Mouse (Mus musculus) neural tube, embryonic 15.5 days (tissue): ENCODE measurements around the gene Scn3a. TPM values are rescaled to one million over a fixed set of nuclear protein-coding genes. Genes with fewer than 3 reads are reported as not detected.

Source experiments
- ATAC-seq: fragments of 200-750 bp; cut with Nextera tagmentation; 2 replicates; pipeline ENCODE4 v1.8.0; 2017; ENCODE audit warnings: mild to moderate bottlenecking, moderate TSS enrichment, moderate library complexity; ENCODE audit not compliant: low FRiP score
- H3K27ac ChIP-seq: fragments of 300-500 bp; sonication (generic); replicated peaks from 2 replicates; pipeline ENCODE4 v1.5.1; 2015; ENCODE audit warnings: mild to moderate bottlenecking, inconsistent platforms
- H3K27me3 ChIP-seq: fragments of 300-500 bp; sonication (generic); replicated peaks from 2 replicates; pipeline ENCODE4 v1.6.1; 2015; ENCODE audit warnings: inconsistent platforms
- H3K36me3 ChIP-seq: fragments of 300-500 bp; sonication (generic); 2 replicates; pipeline ENCODE4 v1.6.1; 2015; ENCODE audit warnings: inconsistent platforms
- H3K4me1 ChIP-seq: fragments of 300-500 bp; sonication (generic); 2 replicates; pipeline ENCODE4 v1.6.1; 2015; ENCODE audit warnings: inconsistent platforms
- H3K4me2 ChIP-seq: fragments of 300-500 bp; sonication (generic); 2 replicates; pipeline ENCODE4 v1.6.1; 2015; ENCODE audit warnings: inconsistent platforms, mild to moderate bottlenecking, moderate library complexity
- H3K4me3 ChIP-seq: fragments of 300-500 bp; sonication (generic); replicated peaks from 2 replicates; pipeline ENCODE4 v1.5.1; 2015; ENCODE audit warnings: mild to moderate bottlenecking, inconsistent platforms
- H3K9ac ChIP-seq: fragments of 300-500 bp; sonication (generic); replicated peaks from 2 replicates; pipeline ENCODE4 v1.6.1; 2015; ENCODE audit warnings: mild to moderate bottlenecking, inconsistent platforms
- H3K9me3 ChIP-seq: fragments of 300-500 bp; sonication (generic); replicated peaks from 2 replicates; pipeline ENCODE4 v1.6.1; 2016; ENCODE audit warnings: inconsistent platforms
- WGBS: fragments of 180-500 bp; shearing (Covaris S2); methylation state at CpG from one replicate; pipeline ENCODE4 v1.1.7; 2015; ENCODE audit warnings: mixed read lengths; 5-methylcytosine and 5-hydroxymethylcytosine counted together
- polyA plus RNA-seq: library from polyadenylated mRNA; unstranded; fragments of >200 nt; fragmentation: Nextera tagmentation; extraction: Ambion mirVana; gene quantifications from 2 replicates; pipeline ENCODE4 v1.2.1, GENCODE M21; 2015

Gene Scn3a
- polyA plus RNA-seq, 1 experiment from 2014 or later, result 42.8 TPM

GRCm38 (mm10) chr2:65550564-65550963 lies 16.9 kb downstream of the Scn3a start:
- Histone ChIP-seq H3K4me3 (no peak overlapping the region), H3K9ac (no peak overlapping the region), H3K4me2 (no peak overlapping the region), H3K9me3 (no peaks in the 10 kb centered on the region), H3K36me3 (no peaks in the 10 kb centered on the region), H3K4me1 (peaks cover 24% of the 10 kb centered on the region), H3K27ac (no peak overlapping the region), H3K27me3 (no peaks in the 10 kb centered on the region)
- WGBS, result 85% methylated on average over 3 of the region's 3 CpGs
- no peak for ATAC-seq

DNA sequence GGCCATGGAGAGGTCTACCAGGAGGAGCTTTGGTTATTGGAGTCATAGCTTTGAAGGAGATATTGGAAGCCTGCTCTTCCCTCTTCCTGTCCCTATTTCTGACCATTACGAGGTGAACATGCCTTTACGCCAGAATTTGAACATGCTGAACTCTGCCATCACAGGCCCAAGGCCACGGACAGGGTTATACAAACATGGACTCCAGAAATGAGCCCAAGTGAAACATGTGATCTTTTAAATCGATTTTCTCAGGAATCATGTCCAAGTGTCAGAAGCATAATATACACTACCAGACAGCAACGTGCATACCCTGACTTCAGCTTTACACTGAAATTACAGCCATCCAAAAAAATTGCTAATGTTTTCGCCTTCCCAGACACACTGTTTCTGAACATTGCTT lies 18.8 kb downstream of the Scn3a start:
- Histone ChIP-seq H3K27ac (no peak overlapping the region), H3K9ac (no peak overlapping the region), H3K4me3 (no peak overlapping the region), H3K4me1 (peaks cover 24% of the 10 kb centered on the region), H3K4me2 (no peak overlapping the region), H3K9me3 (no peaks in the 10 kb centered on the region), H3K27me3 (no peaks in the 10 kb centered on the region), H3K36me3 (no peaks in the 10 kb centered on the region)
- 92% methylated on average over 6 of the region's 6 CpGs for WGBS
- ATAC-seq, result no peak

DNA sequence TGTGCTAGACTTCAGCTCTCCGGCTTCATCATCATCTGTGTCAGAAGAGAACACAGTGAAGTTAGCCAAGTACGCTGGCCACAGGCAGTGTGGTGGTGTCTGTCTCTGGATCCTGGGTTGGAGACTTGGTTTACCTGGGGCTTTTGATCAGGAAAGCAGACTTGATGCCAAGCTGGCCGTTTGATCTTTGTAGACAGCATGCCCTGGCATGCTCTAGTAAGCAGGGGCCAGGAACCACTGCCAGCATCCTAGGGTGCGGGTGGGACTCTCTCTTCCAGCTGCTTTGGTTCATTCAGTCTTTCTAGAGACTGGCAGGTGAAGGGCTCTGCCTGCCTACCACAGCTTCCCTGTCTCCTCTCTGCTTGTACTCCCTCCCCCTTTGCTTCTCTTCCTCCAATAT lies 20.1 kb downstream of the Scn3a start:
- Histone ChIP-seq H3K27ac (no peak overlapping the region), H3K4me2 (no peak overlapping the region), H3K4me1 (peaks cover 26% of the 10 kb centered on the region), H3K27me3 (no peaks in the 10 kb centered on the region), H3K4me3 (no peak overlapping the region), H3K36me3 (no peaks in the 10 kb centered on the region), H3K9me3 (no peaks in the 10 kb centered on the region), H3K9ac (no peak overlapping the region)
- ATAC-seq, result no peak
- 74% methylated on average over 4 of the region's 4 CpGs for WGBS

DNA sequence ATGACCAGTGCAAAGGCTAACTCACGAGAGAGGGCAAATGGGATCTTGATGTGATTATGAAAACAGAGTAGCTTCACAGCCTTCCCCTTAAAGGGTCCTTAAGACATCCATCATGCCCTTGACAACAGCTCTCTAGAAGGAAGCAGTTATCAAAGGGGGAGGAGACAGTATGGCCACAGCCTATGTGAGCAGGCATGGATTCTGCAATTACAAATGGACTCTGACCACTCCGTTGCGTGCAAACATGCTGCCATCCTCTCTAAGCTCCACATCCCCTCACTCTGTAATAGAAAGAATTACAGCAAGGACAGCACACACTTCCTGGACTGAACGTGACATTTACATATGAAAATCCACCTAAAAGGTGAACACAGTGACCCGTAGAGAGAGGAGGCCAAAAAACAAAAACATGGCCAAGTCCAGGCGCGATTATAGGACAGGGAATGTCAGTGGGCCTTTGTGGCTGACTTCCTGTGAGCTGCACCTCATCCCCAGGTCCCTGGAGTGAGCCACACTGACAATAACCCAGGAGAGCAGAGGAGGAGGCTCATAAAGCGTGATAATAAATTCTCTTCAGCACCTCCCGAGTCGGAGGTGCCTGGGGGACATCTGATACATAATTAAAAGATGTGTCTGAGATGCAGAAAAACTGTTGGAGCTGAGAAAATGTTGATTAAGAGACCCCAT lies 24.4 kb downstream of the Scn3a start:
- no peak overlapping the region for H3K27ac ChIP-seq
- ATAC-seq, result 0 out of 2 replicates have a peak, but pooled peaks have one; percentile 30
- no peak overlapping the region for H3K9ac ChIP-seq
- H3K9me3 ChIP-seq, result no peaks in the 10 kb centered on the region
- no peak overlapping the region for H3K4me3 ChIP-seq
- H3K4me1 ChIP-seq, result peaks cover 22% of the 10 kb centered on the region
- H3K36me3 ChIP-seq, result no peaks in the 10 kb centered on the region
- no peaks in the 10 kb centered on the region for H3K27me3 ChIP-seq
- WGBS, result 34% methylated on average over 10 of the region's 10 CpGs
- H3K4me2 ChIP-seq, result no peak overlapping the region

GRCm38 (mm10) chr2:65541781-65542180 lies 25.6 kb downstream of the Scn3a start:
- peaks cover 19% of the 10 kb centered on the region for H3K4me1 ChIP-seq

GRCm38 (mm10) chr2:65538436-65538835 lies 29.0 kb downstream of the Scn3a start:
- Histone ChIP-seq H3K36me3 (peaks cover 9% of the 10 kb centered on the region; the same call in 1 of the 2 replicates), H3K27me3 (no peaks in the 10 kb centered on the region), H3K9me3 (no peaks in the 10 kb centered on the region), H3K4me2 (no peak overlapping the region), H3K4me3 (no peak overlapping the region), H3K4me1 (peaks cover 17% of the 10 kb centered on the region), H3K27ac (no peak overlapping the region), H3K9ac (no peak overlapping the region)
- peak; percentile 23; the same call in 1 of the 2 replicates for ATAC-seq
- WGBS, result 51% methylated on average over 5 of the region's 5 CpGs

More at GRCm38 (mm10) chr2:65541781-65542180, 25.6 kb downstream of the Scn3a start:
- Histone ChIP-seq H3K9me3 (no peaks in the 10 kb centered on the region), H3K4me3 (no peak overlapping the region), H3K9ac (no peak overlapping the region), H3K27ac (no peak overlapping the region), H3K27me3 (no peaks in the 10 kb centered on the region), H3K36me3 (no peaks in the 10 kb centered on the region), H3K4me2 (no peak overlapping the region)
- ATAC-seq, result no peak
- 74% methylated on average over 1 of the region's 1 CpGs for WGBS

GRCm38 (mm10) chr2:65532127-65532854 lies 35.1 kb downstream of the Scn3a start:
- Histone ChIP-seq H3K4me2 (no peak overlapping the region), H3K4me1 (no peaks in the 10 kb centered on the region; the same call in 1 of the 2 replicates), H3K9ac (no peak overlapping the region), H3K4me3 (no peak overlapping the region), H3K36me3 (peaks cover 17% of the 10 kb centered on the region), H3K9me3 (no peaks in the 10 kb centered on the region), H3K27me3 (no peaks in the 10 kb centered on the region), H3K27ac (peak overlapping the region; percentile 45)
- 50% methylated on average over 10 of the region's 10 CpGs for WGBS
- ATAC-seq, result no peak

DNA sequence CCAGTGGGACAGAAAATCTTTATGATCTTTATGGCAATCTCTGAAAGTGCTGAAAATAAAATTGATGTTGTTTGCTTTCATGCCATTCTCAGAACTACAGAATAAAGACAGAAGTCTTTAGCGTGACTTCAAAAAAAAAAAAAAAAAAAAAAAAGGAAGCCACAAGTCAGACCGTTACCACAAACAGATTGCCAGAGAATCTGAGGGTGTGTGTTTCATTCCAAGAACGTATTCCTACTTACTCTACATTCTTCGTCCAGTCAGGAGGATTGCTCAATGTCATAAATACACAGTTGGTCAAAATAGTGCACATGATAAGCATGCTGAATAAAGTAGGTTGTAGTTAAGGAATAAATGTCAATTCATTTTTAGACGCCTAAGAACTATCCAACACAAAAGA lies 38.3 kb downstream of the Scn3a start:
- 49% methylated on average over 5 of the region's 5 CpGs for WGBS
- H3K4me1 ChIP-seq, result no peaks in the 10 kb centered on the region; the same call in 1 of the 2 replicates
- no peak overlapping the region for H3K4me2 ChIP-seq
- no peaks in the 10 kb centered on the region for H3K27me3 ChIP-seq
- H3K9me3 ChIP-seq, result no peaks in the 10 kb centered on the region
- no peak overlapping the region for H3K9ac ChIP-seq
- no peak overlapping the region for H3K27ac ChIP-seq
- H3K4me3 ChIP-seq, result no peak overlapping the region
- no peak for ATAC-seq
- H3K36me3 ChIP-seq, result peaks cover 23% of the 10 kb centered on the region

DNA sequence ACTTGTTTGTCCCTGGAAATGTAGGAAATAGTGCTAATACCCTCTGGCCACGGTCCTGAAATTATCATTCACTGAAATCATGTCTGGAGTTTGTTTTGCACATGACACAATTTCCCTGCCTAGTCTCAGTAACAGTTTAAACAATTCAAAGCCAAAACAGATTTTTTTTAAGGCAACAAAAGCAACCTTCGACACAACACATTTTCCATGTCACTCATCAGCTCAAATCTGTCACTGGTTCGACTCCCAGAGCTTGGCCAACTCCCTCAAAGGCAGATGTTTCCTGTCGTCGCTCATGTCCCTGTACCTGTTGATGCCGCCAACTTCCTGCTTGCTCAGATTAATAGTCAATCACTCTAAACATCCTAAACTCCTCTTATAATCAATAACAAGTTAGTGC lies 50.7 kb downstream of the Scn3a start:
- WGBS, result 83% methylated on average over 6 of the region's 6 CpGs
- Histone ChIP-seq H3K36me3 (peaks cover 24% of the 10 kb centered on the region), H3K9ac (no peak overlapping the region), H3K27me3 (no peaks in the 10 kb centered on the region), H3K4me3 (no peak overlapping the region), H3K27ac (no peak overlapping the region), H3K4me1 (no peaks in the 10 kb centered on the region), H3K9me3 (no peaks in the 10 kb centered on the region), H3K4me2 (no peak overlapping the region)
- ATAC-seq, result no peak

DNA sequence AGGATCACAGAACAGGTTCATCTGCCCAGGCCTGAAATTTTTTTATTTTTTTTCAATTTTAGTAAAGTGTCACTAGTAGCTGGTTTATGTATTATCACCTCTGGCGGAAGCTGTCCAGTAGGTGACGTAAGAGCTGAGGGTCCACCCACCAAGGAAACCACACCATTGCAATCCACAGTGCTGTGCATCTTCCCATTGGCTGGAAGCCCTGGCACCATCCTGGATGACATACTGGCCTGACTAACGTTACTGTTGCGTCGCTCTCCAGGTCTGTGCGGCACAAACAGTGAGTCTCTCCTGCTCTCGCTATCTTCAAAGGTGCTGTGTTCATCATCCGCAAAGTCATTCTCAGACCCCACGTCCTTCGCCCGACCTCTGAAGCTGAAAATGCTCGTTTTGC lies 59.2 kb downstream of the Scn3a start:
- H3K4me3 ChIP-seq, result no peak overlapping the region
- no peak for ATAC-seq
- WGBS, result 88% methylated on average over 12 of the region's 12 CpGs
- no peaks in the 10 kb centered on the region for H3K4me1 ChIP-seq
- H3K9ac ChIP-seq, result no peak overlapping the region
- H3K27me3 ChIP-seq, result no peaks in the 10 kb centered on the region
- no peaks in the 10 kb centered on the region for H3K9me3 ChIP-seq
- H3K36me3 ChIP-seq, result peaks cover 19% of the 10 kb centered on the region
- no peak overlapping the region for H3K4me2 ChIP-seq
- H3K27ac ChIP-seq, result no peak overlapping the region

DNA sequence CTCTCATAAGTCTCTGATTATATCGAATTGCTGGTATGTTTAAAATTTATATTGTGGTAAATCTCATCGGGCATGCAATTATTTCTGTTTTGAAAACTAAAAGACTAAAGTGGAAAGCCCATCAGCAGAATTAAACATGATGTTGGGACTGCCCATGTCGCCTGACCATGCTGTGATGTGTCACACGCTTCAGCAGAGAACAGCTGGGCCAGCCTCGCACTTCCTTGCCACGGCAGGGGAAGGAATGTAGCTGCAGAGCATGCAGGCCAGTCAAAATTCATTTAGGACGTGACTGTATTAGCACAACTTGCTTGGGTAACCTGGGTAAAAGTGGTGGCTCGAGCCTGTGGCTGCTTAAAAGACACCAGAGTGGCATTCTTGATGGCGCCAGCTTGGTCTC lies 77.0 kb downstream of the Scn3a start:
- Histone ChIP-seq H3K36me3 (peaks cover 13% of the 10 kb centered on the region), H3K4me1 (no peaks in the 10 kb centered on the region), H3K4me3 (no peak overlapping the region), H3K9me3 (no peaks in the 10 kb centered on the region), H3K27me3 (no peaks in the 10 kb centered on the region), H3K9ac (no peak overlapping the region), H3K4me2 (no peak overlapping the region), H3K27ac (no peak overlapping the region)
- WGBS, result 81% methylated on average over 9 of the region's 9 CpGs
- ATAC-seq, result no peak

- no peak overlapping the region for H3K4me3 ChIP-seq
- H3K27me3 ChIP-seq, result no peaks in the 10 kb centered on the region
- no peaks in the 10 kb centered on the region for H3K4me1 ChIP-seq
- 53% methylated on average over 3 of the region's 3 CpGs for WGBS
- H3K4me2 ChIP-seq, result no peak overlapping the region
- H3K9ac ChIP-seq, result no peak overlapping the region
- no peak for ATAC-seq
- no peak overlapping the region for H3K27ac ChIP-seq
- peaks cover 22% of the 10 kb centered on the region for H3K36me3 ChIP-seq
- H3K9me3 ChIP-seq, result no peaks in the 10 kb centered on the region
Measured at GRCm38 (mm10) chr2:65483434-65483833, 84.0 kb downstream of the Scn3a start.
